Comparison of ENCODE assay signal across 21 mouse cellular contexts in genomic region chr17:59979325-59979880, GRCm38 (mm10).
DNase-seq lines count a peak whose midpoint lies in the region; ATAC-seq and TF ChIP-seq lines count a peak whose summit lies in the region.
"Had no signal": no experiment of that assay in that cellular context is flagged by ENCODE, and none has a peak within 500 bp of the region (broad histone marks: within the 10 kb centered on the region; RNA-seq: fewer than 3 reads in every experiment).

No protein-coding gene starts in this region.

- no peak overlapping the region for H3K9ac ChIP-seq in forebrain, embryonic 11.5 days (ENCODE audit: low read length)
- no peak overlapping the region for H3K9ac ChIP-seq in neural tube, embryonic 13.5 days
- H3K9ac ChIP-seq in midbrain, embryonic 14.5 days (replicated peaks; ENCODE audit: low read length) = no peak overlapping the region
- H3K9ac ChIP-seq: embryonic facial prominence, embryonic 15.5 days; kidney, embryonic 15.5 days had no signal

- H3K4me2 ChIP-seq in forebrain, embryonic 11.5 days (ENCODE audit: low read depth, low read length, severe bottlenecking) = no peak overlapping the region
- H3K4me2 ChIP-seq in neural tube, embryonic 13.5 days = no peak overlapping the region
- no peak overlapping the region for H3K4me2 ChIP-seq in midbrain, embryonic 14.5 days (ENCODE audit: low read length)
- H3K4me2 ChIP-seq: embryonic facial prominence, embryonic 15.5 days; heart, embryonic 11.5 days; kidney, embryonic 15.5 days had no signal

- H3K27me3 ChIP-seq in forebrain, embryonic 11.5 days (ENCODE audit: control insufficient read depth, insufficient read depth, low read length) = no peaks in the 10 kb centered on the region
- no peaks in the 10 kb centered on the region for H3K27me3 ChIP-seq in forebrain, embryonic 10.5 days (ENCODE audit: poor library complexity, severe bottlenecking)
- H3K27me3 ChIP-seq in neural tube, embryonic 13.5 days = no peaks in the 10 kb centered on the region
- H3K27me3 ChIP-seq in midbrain, embryonic 14.5 days (ENCODE audit: control insufficient read depth, insufficient read depth, low read length) = no peaks in the 10 kb centered on the region
- H3K27me3 ChIP-seq: embryonic facial prominence, embryonic 15.5 days; kidney, embryonic 15.5 days had no signal

- no peaks in the 10 kb centered on the region for H3K4me1 ChIP-seq in forebrain, embryonic 11.5 days (replicated peaks; ENCODE audit: control insufficient read depth, insufficient read depth, low read length)
- peaks cover 3% of the 10 kb centered on the region; the same call in 1 of the 2 replicates for H3K4me1 ChIP-seq in forebrain, embryonic 10.5 days
- H3K4me1 ChIP-seq in neural tube, embryonic 13.5 days (replicated peaks) = 0 out of 2 replicates have a peak, but pooled peaks cover 2% of the 10 kb centered on the region
- H3K4me1 ChIP-seq in midbrain, embryonic 14.5 days (ENCODE audit: control insufficient read depth, insufficient read depth, low read length) = peaks cover 6% of the 10 kb centered on the region
- H3K4me1 ChIP-seq: embryonic facial prominence, embryonic 15.5 days; kidney, embryonic 15.5 days had no signal

- no peak overlapping the region for H3K4me3 ChIP-seq in forebrain, embryonic 11.5 days (ENCODE audit: low read depth, low read length)
- no peak overlapping the region for H3K4me3 ChIP-seq in forebrain, embryonic 10.5 days
- H3K4me3 ChIP-seq in neural tube, embryonic 13.5 days = no peak overlapping the region
- no peak overlapping the region for H3K4me3 ChIP-seq in midbrain, embryonic 14.5 days (replicated peaks; ENCODE audit: low read depth, low read length)
- H3K4me3 ChIP-seq in left cerebral cortex, adult 2 months = no peak overlapping the region
- H3K4me3 ChIP-seq: embryonic facial prominence, embryonic 15.5 days; kidney, embryonic 15.5 days had no signal

- no peaks in the 10 kb centered on the region for H3K9me3 ChIP-seq in forebrain, embryonic 11.5 days (ENCODE audit: control insufficient read depth, low read length)
- H3K9me3 ChIP-seq in forebrain, embryonic 10.5 days = no peaks in the 10 kb centered on the region
- no peaks in the 10 kb centered on the region for H3K9me3 ChIP-seq in neural tube, embryonic 13.5 days
- H3K9me3 ChIP-seq in midbrain, embryonic 14.5 days (ENCODE audit: control insufficient read depth, low read length) = no peaks in the 10 kb centered on the region
- H3K9me3 ChIP-seq: embryonic facial prominence, embryonic 15.5 days; kidney, embryonic 15.5 days had no signal

- peak; percentile 39; the same call in 1 of the 2 replicates for ATAC-seq in forebrain, embryonic 11.5 days (replicated peaks; ENCODE audit: low FRiP score)
- ATAC-seq in neural tube, embryonic 13.5 days (ENCODE audit: low read depth) = peak; percentile 72
- no peak for ATAC-seq in midbrain, embryonic 14.5 days (ENCODE audit: low FRiP score, low TSS enrichment)
- ATAC-seq: lung, postnatal 0 days had no signal

- intact Hi-C loops in left cerebral cortex, adult 2 months (cut with DNase I) = no loop called here
- intact Hi-C loops in gastrocnemius, postnatal 36 days (cut with DNase I) = no loop called here
- intact Hi-C loops in heart, postnatal 36 days (cut with DNase I) = no loop called here

- DNase-seq in forebrain, embryonic 11.5 days (ENCODE audit: low spot score) = no peak
- DNase-seq in forebrain, embryonic 10.5 days (ENCODE audit: extremely low spot score, low spot score) = no peak
- no peak for DNase-seq in neural tube, embryonic 10.5 days (ENCODE audit: extremely low spot score, low spot score)
- DNase-seq in midbrain, embryonic 14.5 days = peak; percentile 46
- no peak for DNase-seq in left cerebral cortex, adult 2 months (ENCODE audit: extremely low spot score in 1 of 2, low spot score in 2 of 2)
- no peak for DNase-seq in gastrocnemius, postnatal 36 days
- no peak for DNase-seq in heart, postnatal 36 days
- DNase-seq: adrenal gland, postnatal 14 days; cerebellum, adult 9-11 months; gastrocnemius, postnatal 10 days; heart, adult 11 months; kidney, adult 11 months; kidney, postnatal 4 days; right cerebral cortex, postnatal 4 days; thymus, postnatal 14 days had no signal

- no peaks in the 10 kb centered on the region for H3K36me3 ChIP-seq in forebrain, embryonic 11.5 days (ENCODE audit: control insufficient read depth, insufficient read depth, low read length)
- no peaks in the 10 kb centered on the region for H3K36me3 ChIP-seq in forebrain, embryonic 10.5 days (replicated peaks)
- H3K36me3 ChIP-seq in neural tube, embryonic 13.5 days = no peaks in the 10 kb centered on the region
- no peaks in the 10 kb centered on the region for H3K36me3 ChIP-seq in midbrain, embryonic 14.5 days (ENCODE audit: control insufficient read depth, insufficient read depth, low read length)
- H3K36me3 ChIP-seq: embryonic facial prominence, embryonic 15.5 days; kidney, embryonic 15.5 days had no signal

- TF ChIP-seq CTCF in left cerebral cortex, adult 2 months (IDR thresholded peaks at IDR 0.05) = no peak

- H3K27ac ChIP-seq in forebrain, embryonic 11.5 days (ENCODE audit: low read depth, low read length) = no peak overlapping the region
- no peak overlapping the region for H3K27ac ChIP-seq in forebrain, embryonic 10.5 days
- no peak overlapping the region for H3K27ac ChIP-seq in neural tube, embryonic 13.5 days (replicated peaks)
- no peak overlapping the region for H3K27ac ChIP-seq in midbrain, embryonic 14.5 days (replicated peaks; ENCODE audit: low read depth, low read length)
- H3K27ac ChIP-seq in left cerebral cortex, adult 2 months = no peak overlapping the region
- H3K27ac ChIP-seq: embryonic facial prominence, embryonic 15.5 days; kidney, embryonic 15.5 days; macrophage had no signal
